Mouse (Mus musculus) cerebellum, adult 2 months (tissue): ENCODE results near the gene Carmil1.

Experiments
- CTCF ChIP-seq: fragments of 200-500 bp; IDR thresholded peaks from 2 replicates; pipeline ENCODE4 v1.5.1; 2011; ENCODE audit warnings: low read depth, mild to moderate bottlenecking, control low read depth, low read length, moderate library complexity, borderline replicate concordance; ENCODE audit not compliant: insufficient read depth
- POLR2A ChIP-seq: fragments of 200-500 bp; IDR thresholded peaks from 2 replicates; pipeline ENCODE4 v1.6.1; 2011; ENCODE audit warnings: low read length, control low read depth, borderline replicate concordance; ENCODE audit not compliant: insufficient read depth

- TF ChIP-seq POLR2A, result no peak
- no peak for TF ChIP-seq CTCF
Observed at GRCm38 (mm10) chr13:24176835-24177234, 103.8 kb downstream of the Carmil1 start.
